Mouse (Mus musculus) mouse trophoblast stem cell (cell line): Measurements from ENCODE around the gene G430095P16Rik.

ENCODE experiments used
- in situ Hi-C, 2 experiments: fragments of 300-500 bp; cut with MseI, MboI; formaldehyde crosslinking; loops; 2 replicates in 1 of 2; 3 replicates in 1 of 2; pipeline ENCODE4 v1.15.1; 2025

G430095P16Rik gene

DNA sequence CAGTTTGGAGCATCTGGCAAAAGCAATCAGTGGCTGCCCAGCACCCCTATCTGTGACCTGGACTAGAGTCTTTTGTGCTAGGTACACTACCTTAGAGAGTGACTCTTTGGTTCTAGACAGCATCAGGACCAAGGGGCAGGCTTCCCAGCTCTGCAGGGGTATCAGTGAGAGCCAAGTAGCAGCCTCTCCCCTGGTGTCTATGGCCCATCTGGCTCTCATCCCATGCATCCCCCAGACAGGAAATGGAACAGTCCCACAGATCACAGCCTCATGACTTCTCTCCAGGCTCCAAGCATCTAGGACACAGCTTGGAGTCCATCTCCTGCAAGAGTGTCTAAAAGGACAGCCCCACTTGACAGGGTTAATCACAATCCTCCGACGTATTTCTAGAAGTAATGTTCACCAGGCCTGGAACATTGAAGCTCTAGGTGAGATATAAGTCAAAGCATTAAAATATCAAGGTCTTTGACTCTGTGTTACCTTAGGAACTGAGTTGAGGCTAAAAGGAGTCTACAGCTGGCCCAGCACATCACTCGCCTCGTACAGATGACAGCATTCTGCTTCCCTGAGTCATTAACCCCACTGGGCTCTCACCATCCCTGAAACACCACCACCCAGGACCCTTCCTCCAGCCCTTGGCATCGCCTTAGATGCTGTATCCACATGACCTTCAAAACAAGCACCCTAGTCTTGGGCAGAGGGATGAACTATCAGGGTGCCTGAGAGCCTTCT, 3.7 kb upstream of the G430095P16Rik start:
- in situ Hi-C loops: no loop called here

DNA sequence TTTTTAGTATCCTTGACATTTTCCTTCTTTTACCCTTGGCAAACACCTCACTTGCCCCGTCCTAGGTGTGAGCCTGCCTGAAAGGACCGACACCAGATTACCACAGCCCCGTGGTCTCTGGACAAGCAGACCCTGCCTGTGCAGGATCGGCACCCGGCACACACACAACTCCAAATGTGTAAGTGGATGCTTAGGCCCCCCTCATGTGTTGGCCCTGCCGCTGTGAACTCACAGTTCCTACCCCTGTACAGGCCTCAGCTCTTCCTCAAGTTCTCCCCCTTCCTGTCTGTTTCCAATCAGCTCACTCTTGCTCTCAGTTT, 317 bp upstream of the G430095P16Rik start:
- in situ Hi-C loops: no loop called here

DNA sequence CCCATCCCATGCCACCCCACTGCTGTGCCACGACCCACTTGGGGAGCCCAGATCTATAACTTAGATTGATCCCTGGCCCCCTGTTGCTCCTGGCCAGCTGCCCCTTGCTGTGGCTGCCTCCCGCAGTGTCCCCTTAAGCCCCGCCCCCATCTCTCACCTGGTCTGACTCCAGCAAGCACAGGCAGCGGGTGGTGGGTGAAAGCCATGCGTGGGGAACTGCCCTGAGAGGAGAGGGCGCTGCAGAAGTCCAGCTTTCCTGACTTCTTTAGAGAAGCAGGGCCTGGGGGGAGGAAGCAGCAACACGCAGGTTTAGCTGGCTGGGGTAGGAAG, 729 bp downstream of the G430095P16Rik start:
- in situ Hi-C loops: no loop called here

DNA sequence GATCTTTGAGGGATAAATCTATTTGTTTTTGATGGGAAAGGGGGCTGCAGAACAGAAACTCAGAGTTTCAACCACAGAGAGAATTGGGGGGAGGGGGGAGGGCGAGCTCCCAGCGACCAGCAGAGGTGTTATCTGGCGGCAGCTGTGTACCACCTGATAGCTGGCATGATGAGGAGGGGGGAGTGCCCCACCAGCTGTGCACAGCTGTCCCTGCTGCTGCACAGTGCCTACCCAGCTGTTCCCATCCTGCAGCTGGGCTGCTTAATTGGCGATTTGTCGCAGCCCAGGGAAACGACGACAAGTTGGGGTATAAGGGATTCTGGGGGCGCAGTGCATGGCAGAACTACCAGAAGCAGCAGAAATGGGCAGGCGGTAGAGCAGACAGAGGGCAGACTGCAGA, 1.9 kb downstream of the G430095P16Rik start:
- in situ Hi-C loops: no loop called here

DNA sequence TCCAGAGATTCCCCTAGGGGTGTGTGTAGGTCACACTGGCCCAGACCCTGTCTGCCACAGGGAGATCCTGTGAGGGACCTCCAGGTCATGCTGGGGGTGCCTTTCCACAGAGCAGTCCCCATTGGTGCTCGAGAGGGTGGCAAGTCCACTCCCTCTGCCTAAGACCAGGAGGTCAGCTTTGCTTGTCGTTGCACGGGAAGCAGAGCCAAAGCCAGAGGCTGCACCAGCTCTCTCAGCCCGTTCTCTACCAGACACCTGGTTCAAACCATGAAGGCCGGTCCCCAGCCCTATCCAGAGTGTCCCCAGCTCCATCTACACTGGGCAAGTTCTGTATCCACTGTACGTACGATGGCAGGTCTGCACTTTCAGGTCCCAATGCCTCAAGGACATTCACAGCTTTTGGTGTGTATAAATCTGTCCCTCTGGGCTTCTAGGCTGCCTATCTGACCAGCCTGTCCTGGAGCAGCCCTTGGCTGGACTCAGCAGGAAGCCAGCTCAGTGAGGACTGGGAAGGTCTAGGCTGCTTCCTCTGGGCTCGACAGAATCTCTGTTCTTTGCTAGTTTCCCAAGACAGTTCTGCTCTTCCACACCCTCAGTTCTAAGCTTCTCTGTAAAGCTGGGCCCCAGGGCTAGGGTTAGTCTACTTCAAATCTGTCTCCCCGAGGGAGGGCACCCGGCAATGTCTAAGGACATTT, 2.6 kb downstream of the G430095P16Rik start:
- in situ Hi-C loops: no loop called here

DNA sequence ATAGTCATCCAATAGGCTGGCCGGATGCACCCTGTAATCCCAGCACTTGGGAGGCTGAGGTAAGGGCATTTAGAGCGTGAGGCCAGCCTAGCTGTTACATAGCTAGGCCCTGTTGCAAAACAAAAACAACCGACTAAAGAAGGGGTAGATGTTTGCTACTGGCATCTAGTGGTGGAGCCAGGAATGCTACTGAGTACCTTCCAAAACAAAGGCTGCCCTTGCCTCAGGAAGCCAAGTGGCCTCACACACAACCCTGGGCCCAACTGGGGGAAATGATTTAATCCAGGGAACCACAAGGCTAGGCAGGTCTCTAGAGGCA, 3.1 kb downstream of the G430095P16Rik start:
- in situ Hi-C loops: no loop called here

DNA sequence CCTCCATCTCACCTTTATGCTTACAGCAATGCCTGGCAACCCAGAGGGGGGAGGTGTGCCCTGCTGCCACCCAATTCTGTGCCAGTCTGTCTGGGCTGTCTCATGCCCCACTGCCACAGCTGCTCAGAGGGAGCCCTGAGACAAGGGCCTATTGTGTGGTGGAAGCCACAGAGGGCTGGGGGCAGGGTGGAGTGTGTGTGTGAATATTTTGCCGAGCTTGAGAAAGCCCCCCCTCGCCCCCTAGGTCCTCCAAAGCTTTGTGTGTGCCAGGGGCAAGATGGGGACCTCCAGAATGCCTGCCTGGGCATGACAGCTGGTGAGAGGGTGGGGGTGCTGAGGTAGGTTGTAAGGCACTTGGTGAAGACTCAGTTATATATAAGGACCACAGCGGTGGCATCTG, 5.7 kb downstream of the G430095P16Rik start:
- in situ Hi-C loops: no loop called here

DNA sequence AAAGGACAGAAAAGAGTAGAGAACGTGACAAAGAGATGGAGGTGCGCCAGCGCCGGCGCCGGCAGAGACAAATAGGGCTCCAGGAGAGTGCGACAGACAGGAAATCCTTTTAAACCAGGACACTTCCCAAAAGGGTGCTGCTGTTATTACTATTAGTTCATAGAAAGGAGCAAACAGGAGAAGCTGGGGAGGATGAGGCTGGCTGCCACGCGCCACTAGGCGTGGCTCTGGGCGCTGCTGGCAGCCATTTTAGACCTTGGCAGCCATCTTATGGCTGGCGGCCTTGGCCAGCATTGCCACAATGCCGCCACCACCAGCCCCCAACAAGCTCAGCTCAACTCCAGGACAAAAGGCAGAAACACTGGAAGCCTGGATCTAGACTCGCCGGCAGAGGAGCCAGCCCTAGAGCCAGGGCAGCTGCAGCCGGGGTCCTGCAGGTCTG, 7.1 kb downstream of the G430095P16Rik start:
- in situ Hi-C loops: no loop called here

DNA sequence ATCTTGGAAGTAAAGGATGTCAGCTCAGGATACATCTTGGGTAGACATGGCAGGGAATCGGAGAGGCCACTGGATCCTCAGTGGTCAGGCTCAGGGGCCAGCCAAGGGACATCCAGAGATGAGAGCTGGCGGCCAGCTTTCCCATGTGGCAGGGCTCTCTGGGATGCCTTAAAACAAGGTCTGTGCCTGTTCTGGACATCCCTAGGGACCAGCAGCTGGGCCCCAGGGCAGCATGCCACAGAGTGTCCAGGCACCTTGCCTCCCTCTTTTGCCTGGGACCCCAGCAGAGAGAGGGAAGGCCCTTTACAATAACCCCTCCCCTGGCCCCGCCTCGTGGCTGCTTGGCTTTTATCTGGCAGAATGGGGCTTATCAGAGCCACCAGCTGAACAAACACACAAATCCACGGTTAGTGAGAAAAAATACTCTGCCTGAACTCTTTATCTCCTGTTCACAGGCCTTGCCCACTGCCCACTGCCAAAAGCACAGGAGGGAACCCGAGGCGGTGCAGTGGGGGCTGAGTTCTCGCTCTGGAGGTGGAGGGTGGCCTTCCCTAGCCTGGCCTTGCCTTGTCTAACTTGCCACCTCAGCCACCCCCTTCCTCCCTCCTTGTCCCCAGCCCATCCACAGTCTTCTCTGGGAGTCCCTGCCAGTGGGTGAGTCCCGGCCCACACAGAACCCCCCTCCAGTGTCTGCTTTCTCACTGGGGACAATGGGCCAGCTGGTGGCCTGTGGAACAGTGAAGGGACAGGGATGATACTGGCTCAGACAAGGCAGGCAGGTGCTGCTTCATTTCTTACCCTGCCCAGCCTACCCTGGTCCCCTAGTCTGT, 7.9 kb downstream of the G430095P16Rik start:
- in situ Hi-C loops: no loop called here

DNA sequence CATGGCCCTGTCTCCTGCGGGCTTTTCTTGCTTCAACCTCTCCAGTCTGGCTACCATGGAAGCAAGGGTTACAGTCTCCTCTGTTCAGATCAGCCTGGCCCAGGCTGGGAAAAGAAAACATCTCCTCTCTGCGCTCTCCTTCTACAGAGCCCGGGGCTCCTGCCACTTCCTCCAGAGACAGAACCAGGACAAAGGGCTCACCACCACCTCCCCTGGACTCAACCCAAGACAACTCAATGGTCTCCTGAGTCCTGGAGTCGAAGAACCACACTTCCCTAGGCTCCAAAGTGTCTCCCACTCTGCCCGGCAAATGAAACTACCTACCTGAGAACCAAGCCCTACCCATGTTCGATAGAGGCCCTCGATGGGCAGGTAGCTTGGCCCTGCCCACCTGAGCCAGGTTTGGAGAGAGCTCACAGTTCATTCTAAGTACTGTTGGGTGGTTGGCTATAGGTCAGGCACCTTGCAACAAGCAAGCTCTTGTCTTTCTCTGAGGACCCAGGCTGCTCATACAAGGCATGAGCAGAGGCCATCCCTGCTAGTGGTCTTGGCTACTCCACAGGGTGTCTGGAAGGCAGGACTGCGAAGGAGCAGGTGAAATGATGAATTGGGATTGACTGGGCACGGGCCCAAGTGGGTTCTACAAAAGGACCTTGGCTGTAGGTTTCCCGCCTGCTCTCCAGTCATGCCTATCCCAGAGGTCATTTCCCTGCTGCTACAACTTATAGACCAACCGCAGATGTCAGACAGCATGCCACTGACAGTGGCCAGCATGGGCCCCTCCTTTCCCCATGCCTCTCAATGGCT, 8.8 kb downstream of the G430095P16Rik start:
- in situ Hi-C loops: no loop called here

DNA sequence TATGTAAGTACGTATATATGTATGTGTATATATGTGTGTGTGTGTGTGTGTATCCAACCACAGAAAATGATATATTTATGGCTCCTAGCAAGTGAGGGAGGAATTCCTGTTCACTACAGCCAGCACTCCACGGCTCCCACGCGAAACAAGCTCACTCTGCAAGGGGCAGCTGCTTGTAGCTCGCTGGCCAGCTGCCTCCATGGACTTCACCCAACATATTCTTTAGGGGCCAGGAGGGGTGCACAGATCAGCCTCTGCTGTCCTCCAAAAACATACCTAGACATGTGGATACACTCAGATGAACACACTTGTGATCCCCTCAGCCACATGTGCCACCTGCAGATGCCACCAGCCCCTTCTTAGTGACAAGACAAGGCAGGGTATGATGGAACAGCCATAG, 9.7 kb downstream of the G430095P16Rik start:
- in situ Hi-C loops: no loop called here

DNA sequence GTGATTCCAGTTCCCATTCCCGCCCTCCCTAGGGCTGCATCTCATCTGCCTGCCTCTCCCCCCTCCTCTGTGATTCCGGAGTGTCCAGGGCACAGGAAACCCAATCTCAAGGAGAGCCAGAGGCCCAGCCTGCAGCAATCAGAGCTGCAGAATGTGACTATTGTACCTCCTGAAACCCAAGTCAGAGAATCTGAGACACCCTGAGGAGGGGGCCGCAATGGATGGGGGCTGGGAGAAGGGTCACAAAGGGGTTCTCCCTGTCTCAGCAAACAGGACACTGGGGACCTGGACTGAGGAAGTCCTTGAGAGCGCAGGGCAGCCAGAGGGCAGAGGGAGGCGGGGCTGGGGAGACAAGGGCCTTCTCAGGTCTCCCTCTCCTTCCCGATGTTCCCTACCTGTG, 10.2 kb downstream of the G430095P16Rik start:
- in situ Hi-C loops: no loop called here

DNA sequence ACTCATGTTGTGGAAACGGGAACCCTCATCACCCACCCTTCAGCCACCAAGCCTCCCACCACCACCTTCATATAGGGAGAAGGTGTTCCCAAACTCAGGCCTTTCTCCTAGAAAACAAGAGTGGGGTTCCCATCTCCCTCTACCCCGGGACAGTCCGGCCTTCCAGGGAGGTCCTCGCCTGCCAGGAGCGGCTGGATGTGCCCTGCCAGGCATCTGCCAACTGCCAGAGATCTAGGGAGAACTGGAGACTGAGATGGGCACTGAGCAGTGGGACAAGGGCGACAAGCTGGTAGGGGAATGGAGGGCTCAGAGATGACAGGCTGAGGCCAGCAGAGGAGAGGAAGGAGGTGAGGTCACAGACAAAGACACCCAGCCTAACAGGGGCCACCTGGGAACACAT, 11.2 kb downstream of the G430095P16Rik start:
- in situ Hi-C loops: no loop called here

DNA sequence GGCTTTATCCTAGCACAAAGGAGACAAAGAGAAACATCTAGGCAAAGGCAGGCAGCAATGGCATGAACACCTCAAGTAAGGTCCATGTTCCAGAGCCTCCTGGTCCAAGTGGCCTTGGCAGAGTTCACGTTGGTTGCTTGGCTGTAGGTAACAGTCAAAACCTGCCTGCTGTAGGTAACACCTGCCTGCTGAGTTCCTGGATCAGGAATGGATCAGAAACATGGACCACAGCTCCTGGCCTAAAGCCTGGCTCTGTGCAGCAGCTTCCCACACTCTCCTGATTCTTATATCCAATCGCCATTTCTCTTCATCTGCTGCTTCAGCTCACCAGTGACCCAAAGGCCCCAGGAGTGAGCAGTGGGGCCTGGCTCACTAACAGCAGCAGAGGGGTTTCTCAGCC, 11.9 kb downstream of the G430095P16Rik start:
- in situ Hi-C loops: no loop called here

DNA sequence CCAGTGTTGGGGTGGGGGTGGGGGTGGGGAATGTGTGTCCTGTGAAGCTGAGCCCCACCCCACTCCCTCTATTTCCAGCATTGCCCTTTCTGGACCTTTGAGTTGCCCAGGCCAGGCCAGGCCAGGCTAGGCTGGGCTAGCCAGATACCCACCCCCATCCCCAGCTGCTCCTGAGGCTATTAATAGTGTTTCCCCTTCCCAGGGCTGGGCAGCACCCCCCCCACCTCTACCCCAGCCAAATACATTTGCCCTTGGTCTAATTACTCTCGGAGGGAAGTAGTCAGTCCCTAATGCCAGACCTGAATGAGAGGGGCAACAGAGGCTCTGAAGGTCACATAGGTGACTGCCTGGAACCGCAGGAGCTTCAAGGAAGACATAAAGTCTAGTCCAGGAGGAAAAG, 12.8 kb downstream of the G430095P16Rik start:
- in situ Hi-C loops: no loop called here

DNA sequence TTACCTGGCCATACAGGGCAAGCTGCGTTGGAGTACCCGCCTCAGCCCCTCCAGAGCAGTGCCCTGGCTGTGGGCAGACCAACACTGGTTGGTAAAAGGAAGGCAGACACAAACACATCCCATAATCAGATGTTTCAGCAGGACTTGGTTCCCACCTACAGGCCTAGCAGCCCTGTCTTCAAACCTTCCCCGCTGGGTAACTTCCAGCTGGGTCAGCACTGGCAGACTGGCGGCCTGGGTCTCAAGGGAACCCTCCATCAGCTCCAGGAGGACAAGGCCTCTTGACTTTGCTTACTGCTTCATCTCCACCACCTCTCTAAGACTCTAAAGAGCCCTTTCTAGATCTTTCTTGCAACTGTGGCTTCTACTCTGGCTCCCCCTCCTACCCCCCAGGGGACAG, 13.7 kb downstream of the G430095P16Rik start:
- in situ Hi-C loops: no loop called here

DNA sequence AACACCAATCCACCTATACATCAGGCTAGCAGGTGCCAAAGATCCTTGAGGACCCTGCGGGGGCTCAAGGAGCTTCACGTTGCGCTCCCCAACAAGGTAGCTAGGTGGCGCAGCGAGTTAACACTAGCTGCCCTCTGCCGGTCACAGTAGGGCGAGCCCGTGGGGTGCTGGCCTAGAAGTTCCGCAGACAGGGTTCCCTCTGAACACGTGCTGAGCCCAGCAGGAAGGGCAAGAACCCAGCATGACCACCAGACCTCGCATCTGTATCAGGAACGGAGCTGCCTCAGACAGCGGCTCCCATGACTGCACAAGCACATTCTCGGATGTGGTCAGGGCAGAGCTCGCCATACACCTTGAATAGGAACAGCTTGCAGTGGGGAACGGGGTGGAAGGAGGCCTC, 14.8 kb downstream of the G430095P16Rik start:
- in situ Hi-C loops: no loop called here

DNA sequence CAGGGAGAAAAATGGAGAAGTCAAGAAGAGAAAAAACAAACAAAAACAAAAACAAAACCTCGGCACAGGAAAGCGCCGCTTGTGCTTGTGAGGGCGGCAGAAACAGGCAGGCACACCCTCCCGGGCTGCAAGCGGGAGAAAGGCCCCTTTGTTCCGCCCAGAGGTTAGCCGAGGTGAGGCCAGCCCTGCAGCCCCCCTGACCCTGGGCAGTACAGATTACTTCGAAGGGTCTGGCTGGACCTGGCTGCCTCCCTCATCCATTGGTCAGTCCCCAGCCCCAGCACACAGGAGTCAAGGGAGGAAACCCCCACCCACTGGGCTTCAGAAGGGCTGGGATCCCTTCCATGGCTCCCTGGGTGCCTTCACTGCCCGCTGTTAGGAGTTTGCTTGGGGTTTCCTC, 15.5 kb downstream of the G430095P16Rik start:
- in situ Hi-C loops: no loop called here

DNA sequence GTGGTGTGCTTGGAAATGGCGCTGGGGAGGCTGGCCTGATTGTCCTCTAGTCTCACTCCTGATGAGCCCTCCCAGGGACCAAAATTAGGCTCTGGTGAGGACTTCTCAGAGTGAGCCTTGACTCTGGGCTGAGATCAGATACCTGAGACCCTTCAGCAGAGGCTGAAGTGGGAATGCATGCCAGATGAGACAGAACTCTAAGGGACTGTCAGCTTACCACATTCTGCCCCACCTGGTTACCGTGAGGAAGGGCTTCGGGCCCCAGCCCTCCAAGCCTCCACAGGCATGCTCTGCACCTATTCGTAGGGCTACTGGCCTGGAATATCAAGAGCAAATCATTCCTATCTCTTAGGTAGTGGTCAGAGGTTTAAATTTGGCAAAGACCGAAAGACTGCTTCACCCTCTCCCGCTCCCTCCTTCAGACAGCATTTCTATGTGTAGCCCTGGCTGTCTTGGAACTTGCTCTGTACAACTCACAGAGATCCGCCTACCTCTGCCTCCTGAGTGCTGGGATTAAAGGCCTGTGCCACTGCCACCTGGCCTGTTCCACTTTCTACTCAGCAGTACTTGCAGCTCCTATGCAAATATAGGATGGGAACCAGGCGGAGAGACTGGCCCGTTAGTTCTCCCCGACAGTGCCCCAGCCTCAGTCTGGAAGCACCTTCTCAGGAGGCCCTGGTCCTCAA, 16.1 kb downstream of the G430095P16Rik start:
- in situ Hi-C loops: no loop called here

DNA sequence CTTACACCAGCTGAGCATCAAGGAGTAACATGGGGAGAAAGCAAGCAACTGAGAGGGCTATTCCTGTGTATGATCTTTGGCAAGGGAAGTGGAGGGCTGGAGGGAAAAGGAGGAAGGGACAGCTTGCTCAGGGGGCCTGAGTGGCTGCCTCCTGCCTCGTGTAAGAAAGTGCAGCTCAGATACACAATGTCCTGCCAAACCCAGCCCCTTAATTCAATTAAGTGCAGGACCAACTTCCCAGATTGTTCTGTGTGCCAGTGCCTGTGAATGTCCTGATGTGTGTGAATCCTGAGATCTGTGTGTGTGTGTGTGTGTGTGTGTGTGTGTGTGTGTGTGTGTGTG, 16.6 kb downstream of the G430095P16Rik start:
- in situ Hi-C loops: no loop called here
